Mouse (Mus musculus): ENCODE measurements around the gene Clint1.

GRCm38 (mm10) chr11:45959598-45959997, 107.7 kb downstream of the Clint1 start:
- no peak for TF ChIP-seq GATA1 (IDR thresholded peaks at IDR 0.05; ENCODE audit: low read length)
- TF ChIP-seq TAL1 (IDR thresholded peaks at IDR 0.05; ENCODE audit: low read length), result no peak

Data from erythroblast, embryonic 14.5 days (primary cell).